Mouse (Mus musculus): ENCODE measurements around the gene Cdca7. TPM values are rescaled to one million over a fixed set of nuclear protein-coding genes. Genes with fewer than 3 reads are reported as not detected.

Gene Cdca7
- polyA plus RNA-seq, 1 experiment from 2014 or later: 38.0 TPM

GRCm38 (mm10) chr2:72474531-72475287 lies 1.2 kb upstream of the Cdca7 start:
- H3K36me3 ChIP-seq (ENCODE audit: control insufficient read depth, insufficient read depth, low read length): peaks cover 9% of the 10 kb centered on the region
- H3K27me3 ChIP-seq (ENCODE audit: control insufficient read depth, insufficient read depth, low read length): no peaks in the 10 kb centered on the region
- ATAC-seq (ENCODE audit: insufficient number of reproducible peaks, insufficient read depth, low FRiP score, low read depth): no peak
- WGBS: 46% methylated on average over 7 of the region's 7 CpGs
- H3K4me1 ChIP-seq (ENCODE audit: control insufficient read depth in 2 of 2, insufficient read depth in 2 of 2, low read length in 2 of 2): peaks cover 19 to 37% of the 10 kb centered on the region in 2 experiments
- H3K9ac ChIP-seq (ENCODE audit: low read length): no peak overlapping the region
- peak overlapping the region in 1 of 2 experiments; percentile 89; a peak in 1 of 4 replicates for H3K4me3 ChIP-seq (ENCODE audit: control insufficient read depth in 1 of 2, insufficient read depth in 1 of 2, low read depth in 1 of 2, low read length in 2 of 2)
- no peak overlapping the region for H3K27ac ChIP-seq (replicated peaks in 1 of 2; ENCODE audit: control insufficient read depth in 1 of 2, insufficient read depth in 1 of 2, low read depth in 2 of 2, low read length in 2 of 2)
- H3K4me2 ChIP-seq (ENCODE audit: low read length): peak overlapping the region; percentile 90
- no peaks in the 10 kb centered on the region for H3K9me3 ChIP-seq (ENCODE audit: control insufficient read depth, low read length)

GRCm38 (mm10) chr2:72475423-72475796 lies 549 bp upstream of the Cdca7 start:
- Histone ChIP-seq H3K4me1 (ENCODE audit: control insufficient read depth in 2 of 2, insufficient read depth in 2 of 2, low read length in 2 of 2) (peaks cover 19 to 37% of the 10 kb centered on the region in 2 experiments), H3K4me2 (ENCODE audit: low read length) (peak overlapping the region; percentile 90), H3K4me3 (ENCODE audit: control insufficient read depth in 1 of 2, insufficient read depth in 1 of 2, low read depth in 1 of 2, low read length in 2 of 2) (peak overlapping the region; percentile 67 to 89), H3K36me3 (ENCODE audit: control insufficient read depth, insufficient read depth, low read length) (peaks cover 16% of the 10 kb centered on the region), H3K9ac (ENCODE audit: low read length) (peak overlapping the region; percentile 81), H3K27ac (replicated peaks in 1 of 2; ENCODE audit: control insufficient read depth in 1 of 2, insufficient read depth in 1 of 2, low read depth in 2 of 2, low read length in 2 of 2) (peak overlapping the region; percentile 95), H3K9me3 (ENCODE audit: control insufficient read depth, low read length) (no peaks in the 10 kb centered on the region), H3K27me3 (ENCODE audit: control insufficient read depth, insufficient read depth, low read length) (no peaks in the 10 kb centered on the region)
- ATAC-seq (ENCODE audit: insufficient number of reproducible peaks, insufficient read depth, low FRiP score, low read depth): peak; percentile 10; the same call in 1 of the 2 replicates
- WGBS: 0% methylated on average over 7 of the region's 7 CpGs

- Histone ChIP-seq H3K4me2 (ENCODE audit: low read length) (peak overlapping the region; percentile 90), H3K27ac (replicated peaks in 1 of 2; ENCODE audit: control insufficient read depth in 1 of 2, insufficient read depth in 1 of 2, low read depth in 2 of 2, low read length in 2 of 2) (peak overlapping the region; percentile 95), H3K27me3 (ENCODE audit: control insufficient read depth, insufficient read depth, low read length) (no peaks in the 10 kb centered on the region), H3K9ac (ENCODE audit: low read length) (peak overlapping the region; percentile 81), H3K36me3 (ENCODE audit: control insufficient read depth, insufficient read depth, low read length) (peaks cover 27% of the 10 kb centered on the region), H3K4me1 (ENCODE audit: control insufficient read depth in 2 of 2, insufficient read depth in 2 of 2, low read length in 2 of 2) (peaks cover 19 to 37% of the 10 kb centered on the region in 2 experiments), H3K4me3 (ENCODE audit: control insufficient read depth in 1 of 2, insufficient read depth in 1 of 2, low read depth in 1 of 2, low read length in 2 of 2) (peak overlapping the region; percentile 67 to 89), H3K9me3 (ENCODE audit: control insufficient read depth, low read length) (no peaks in the 10 kb centered on the region)
- whole genome bisulfite sequencing: under 1% methylated on average over 53 of the region's 53 CpGs
- ATAC-seq (ENCODE audit: insufficient number of reproducible peaks, insufficient read depth, low FRiP score, low read depth): peak; percentile 55
Observed at GRCm38 (mm10) chr2:72476486-72477211, 690 bp downstream of the Cdca7 start.

- H3K4me1 ChIP-seq (ENCODE audit: control insufficient read depth in 2 of 2, insufficient read depth in 2 of 2, low read length in 2 of 2): peaks cover 19 to 37% of the 10 kb centered on the region in 2 experiments
- H3K9me3 ChIP-seq (ENCODE audit: control insufficient read depth, low read length): no peaks in the 10 kb centered on the region
- peaks cover 33% of the 10 kb centered on the region for H3K36me3 ChIP-seq (ENCODE audit: control insufficient read depth, insufficient read depth, low read length)
- H3K27ac ChIP-seq (replicated peaks in 1 of 2; ENCODE audit: control insufficient read depth in 1 of 2, insufficient read depth in 1 of 2, low read depth in 2 of 2, low read length in 2 of 2): no peak overlapping the region
- WGBS: 12% methylated on average over 11 of the region's 11 CpGs
- H3K4me2 ChIP-seq (ENCODE audit: low read length): peak overlapping the region; percentile 90
- no peaks in the 10 kb centered on the region for H3K27me3 ChIP-seq (ENCODE audit: control insufficient read depth, insufficient read depth, low read length)
- ATAC-seq (ENCODE audit: insufficient number of reproducible peaks, insufficient read depth, low FRiP score, low read depth): no peak
- H3K4me3 ChIP-seq (ENCODE audit: control insufficient read depth in 1 of 2, insufficient read depth in 1 of 2, low read depth in 1 of 2, low read length in 2 of 2): peak overlapping the region; percentile 67 to 89
- peak overlapping the region; percentile 81 for H3K9ac ChIP-seq (ENCODE audit: low read length)
Observed at GRCm38 (mm10) chr2:72477221-72477620, 1.3 kb downstream of the Cdca7 start.

- Histone ChIP-seq H3K9me3 (ENCODE audit: control insufficient read depth, low read length) (no peaks in the 10 kb centered on the region), H3K9ac (ENCODE audit: low read length) (no peak overlapping the region), H3K27me3 (ENCODE audit: control insufficient read depth, insufficient read depth, low read length) (no peaks in the 10 kb centered on the region), H3K4me3 (ENCODE audit: control insufficient read depth in 1 of 2, insufficient read depth in 1 of 2, low read depth in 1 of 2, low read length in 2 of 2) (0 out of 4 replicates have a peak overlapping the region, but pooled peaks of 1 of the 2 experiments have one; percentile 89), H3K4me1 (ENCODE audit: control insufficient read depth in 2 of 2, insufficient read depth in 2 of 2, low read length in 2 of 2) (peaks cover 16 to 36% of the 10 kb centered on the region in 2 experiments), H3K4me2 (ENCODE audit: low read length) (peak overlapping the region; percentile 90), H3K36me3 (ENCODE audit: control insufficient read depth, insufficient read depth, low read length) (peaks cover 43% of the 10 kb centered on the region), H3K27ac (replicated peaks in 1 of 2; ENCODE audit: control insufficient read depth in 1 of 2, insufficient read depth in 1 of 2, low read depth in 2 of 2, low read length in 2 of 2) (no peak overlapping the region)
- 85% methylated on average over 4 of the region's 4 CpGs for whole genome bisulfite sequencing
- ATAC-seq (ENCODE audit: insufficient number of reproducible peaks, insufficient read depth, low FRiP score, low read depth): no peak
Observed at GRCm38 (mm10) chr2:72478176-72478575, 2.2 kb downstream of the Cdca7 start.

- Histone ChIP-seq H3K9me3 (ENCODE audit: control insufficient read depth, low read length) (no peaks in the 10 kb centered on the region), H3K27ac (replicated peaks in 1 of 2; ENCODE audit: control insufficient read depth in 1 of 2, insufficient read depth in 1 of 2, low read depth in 2 of 2, low read length in 2 of 2) (no peak overlapping the region), H3K36me3 (ENCODE audit: control insufficient read depth, insufficient read depth, low read length) (peaks cover 50% of the 10 kb centered on the region), H3K27me3 (ENCODE audit: control insufficient read depth, insufficient read depth, low read length) (no peaks in the 10 kb centered on the region), H3K4me2 (ENCODE audit: low read length) (0 out of 2 replicates have a peak overlapping the region, but pooled peaks have one; percentile 6), H3K4me1 (ENCODE audit: control insufficient read depth in 2 of 2, insufficient read depth in 2 of 2, low read length in 2 of 2) (peaks cover 12 to 31% of the 10 kb centered on the region in 2 experiments), H3K9ac (ENCODE audit: low read length) (no peak overlapping the region), H3K4me3 (ENCODE audit: control insufficient read depth in 1 of 2, insufficient read depth in 1 of 2, low read depth in 1 of 2, low read length in 2 of 2) (no peak overlapping the region)
- 75% methylated on average over 13 of the region's 13 CpGs for WGBS
- no peak for ATAC-seq (ENCODE audit: insufficient number of reproducible peaks, insufficient read depth, low FRiP score, low read depth)
Observed at GRCm38 (mm10) chr2:72478921-72479320, 3.0 kb downstream of the Cdca7 start.

GRCm38 (mm10) chr2:72479818-72480217 lies 3.9 kb downstream of the Cdca7 start:
- Histone ChIP-seq H3K9ac (ENCODE audit: low read length) (no peak overlapping the region), H3K4me2 (ENCODE audit: low read length) (no peak overlapping the region), H3K27ac (replicated peaks in 1 of 2; ENCODE audit: control insufficient read depth in 1 of 2, insufficient read depth in 1 of 2, low read depth in 2 of 2, low read length in 2 of 2) (no peak overlapping the region), H3K9me3 (ENCODE audit: control insufficient read depth, low read length) (no peaks in the 10 kb centered on the region), H3K36me3 (ENCODE audit: control insufficient read depth, insufficient read depth, low read length) (peaks cover 59% of the 10 kb centered on the region), H3K4me3 (ENCODE audit: control insufficient read depth in 1 of 2, insufficient read depth in 1 of 2, low read depth in 1 of 2, low read length in 2 of 2) (no peak overlapping the region), H3K27me3 (ENCODE audit: control insufficient read depth, insufficient read depth, low read length) (no peaks in the 10 kb centered on the region), H3K4me1 (ENCODE audit: control insufficient read depth in 2 of 2, insufficient read depth in 2 of 2, low read length in 2 of 2) (peaks cover 10 to 26% of the 10 kb centered on the region in 2 experiments)
- no peak for ATAC-seq (ENCODE audit: insufficient number of reproducible peaks, insufficient read depth, low FRiP score, low read depth)
- 81% methylated on average over 9 of the region's 9 CpGs for WGBS

Measured in heart, embryonic 14.5 days (tissue).